Mouse (Mus musculus) gastrocnemius, postnatal 14 days (tissue): Measurements from ENCODE around the gene Mtmr2. TPM values are rescaled to one million over a fixed set of nuclear protein-coding genes. Genes with fewer than 3 reads are reported as not detected.

Experiments
- total RNA-seq, 2 experiments: library from RNA; stranded (reverse); gene quantifications; 2 replicates each; pipeline ENCODE4 v1.2.3; 2021

Mtmr2 gene
- total RNA-seq, 2 experiments from 2014 or later, result 23.0 to 24.4 TPM

Other genes starting within 250 kb of the Mtmr2 start
- gene Cep57, start 78.7 kb downstream of the Mtmr2 start, total RNA-seq, result 1 to 10 TPM; 6.9 to 7.5 TPM
- 1 to 10 TPM; 6.9 to 8.6 TPM for gene Fam76b, start 79.3 kb downstream of the Mtmr2 start, total RNA-seq